Mouse (Mus musculus): ENCODE data around the gene Hacl1.

- TF ChIP-seq CTCF (IDR thresholded peaks at IDR 0.05; ENCODE audit: insufficient read depth, low read length) = no peak
- TF ChIP-seq POLR2A (IDR thresholded peaks at IDR 0.05; ENCODE audit: borderline replicate concordance, extremely low read depth, low read depth, low read length) = no peak
Observed at GRCm38 (mm10) chr14:31617997-31618396, 23.1 kb downstream of the Hacl1 start.

Measured in lung, adult 2 months (tissue).